Mouse (Mus musculus) mature B cell (primary cell): ENCODE data around the gene Ftsj1.

Source experiments
- in situ Hi-C: fragments of 300-500 bp; cut with MboI; formaldehyde crosslinking; loops from 2 replicates; pipeline ENCODE4 v1.14.3; 2019

Ftsj1 gene

GRCm38 (mm10) chrX:8252334-8253285 is at the start of gene Ftsj1:
Gene Ftsj1 (minus strand): TSS chrX:8252406.
- in situ Hi-C loops: no loop called here

GRCm38 (mm10) chrX:8288621-8289020 is 36.4 kb upstream of the Ftsj1 start:
- in situ Hi-C loops: no loop called here

GRCm38 (mm10) chrX:8274056-8274455 is 21.9 kb upstream of the Ftsj1 start:
- in situ Hi-C loops: no loop called here

- in situ Hi-C loops: no loop called here
These were observed 19.8 kb upstream of the Ftsj1 start for GRCm38 (mm10) chrX:8272000-8272399.

- in situ Hi-C loops: no loop called here
These were observed 19.0 kb upstream of the Ftsj1 start, which contains the start of gene Slc38a5 for GRCm38 (mm10) chrX:8271083-8271820. Gene Slc38a5 (plus strand): TSS chrX:8271133.

GRCm38 (mm10) chrX:8264222-8264621 is 12.0 kb upstream of the Ftsj1 start:
- in situ Hi-C loops: no loop called here

- in situ Hi-C loops: no loop called here
These were observed 11.1 kb upstream of the Ftsj1 start for GRCm38 (mm10) chrX:8263156-8263804.

- in situ Hi-C loops: no loop called here
These were observed 7.3 kb upstream of the Ftsj1 start for GRCm38 (mm10) chrX:8259478-8259877.

GRCm38 (mm10) chrX:8255807-8256206 is 3.6 kb upstream of the Ftsj1 start:
- in situ Hi-C loops: no loop called here

- in situ Hi-C loops: no loop called here
These were observed 1.5 kb upstream of the Ftsj1 start for GRCm38 (mm10) chrX:8253711-8254110.

- in situ Hi-C loops: no loop called here
These were observed 345 bp downstream of the Ftsj1 start for GRCm38 (mm10) chrX:8251789-8252333.

GRCm38 (mm10) chrX:8248542-8249120 is 3.6 kb downstream of the Ftsj1 start:
- in situ Hi-C loops: no loop called here

- in situ Hi-C loops: no loop called here
These were observed 4.5 kb downstream of the Ftsj1 start for GRCm38 (mm10) chrX:8247680-8248079.

GRCm38 (mm10) chrX:8238804-8239395 is 13.3 kb downstream of the Ftsj1 start:
- in situ Hi-C loops: no loop called here

GRCm38 (mm10) chrX:8236704-8237103 is 15.5 kb downstream of the Ftsj1 start:
- in situ Hi-C loops: no loop called here

GRCm38 (mm10) chrX:8233602-8234001 is 18.6 kb downstream of the Ftsj1 start:
- in situ Hi-C loops: no loop called here

GRCm38 (mm10) chrX:8230272-8230671 is 21.9 kb downstream of the Ftsj1 start:
- in situ Hi-C loops: no loop called here

GRCm38 (mm10) chrX:8223473-8223872 is 28.7 kb downstream of the Ftsj1 start:
- in situ Hi-C loops: no loop called here

GRCm38 (mm10) chrX:8222678-8223421 is 29.4 kb downstream of the Ftsj1 start:
- in situ Hi-C loops: no loop called here

- in situ Hi-C loops: no loop called here
These were observed 29.9 kb downstream of the Ftsj1 start for GRCm38 (mm10) chrX:8222296-8222677.

- in situ Hi-C loops: no loop called here
These were observed 32.6 kb downstream of the Ftsj1 start for GRCm38 (mm10) chrX:8219651-8220050.
